Mouse (Mus musculus): ENCODE results near the gene Zbtb40. TPM values are rescaled to one million over a fixed set of nuclear protein-coding genes. Genes with fewer than 3 reads are reported as not detected.

Zbtb40 gene
- polyA plus RNA-seq, 1 experiment from 2014 or later, result 4.1 TPM

- no peak for ATAC-seq (ENCODE audit: low read depth)
- Histone ChIP-seq H3K4me2 (ENCODE audit: low read depth, low read length) (no peak overlapping the region), H3K27ac (replicated peaks; ENCODE audit: low read depth, low read length) (no peak overlapping the region), H3K9me3 (ENCODE audit: control insufficient read depth, low read length) (no peaks in the 10 kb centered on the region), H3K9ac (ENCODE audit: low read depth, low read length) (no peak overlapping the region), H3K36me3 (ENCODE audit: control insufficient read depth, insufficient read depth, low read length) (peaks cover 22% of the 10 kb centered on the region), H3K27me3 (replicated peaks; ENCODE audit: control insufficient read depth, insufficient read depth, low read length) (no peaks in the 10 kb centered on the region), H3K4me1 (ENCODE audit: control insufficient read depth, insufficient read depth, low read length) (no peaks in the 10 kb centered on the region), H3K4me3 (ENCODE audit: low read depth, low read length) (no peak overlapping the region)
- no peak for DNase-seq (ENCODE audit: low spot score)
- 67% methylated on average over 3 of the region's 3 CpGs for WGBS
Observed at GRCm38 (mm10) chr4:137001825-137002224, 46.8 kb downstream of the Zbtb40 start.

GRCm38 (mm10) chr4:137001020-137001419 lies 47.6 kb downstream of the Zbtb40 start:
- Histone ChIP-seq H3K36me3 (ENCODE audit: control insufficient read depth, insufficient read depth, low read length) (peaks cover 23% of the 10 kb centered on the region), H3K27me3 (replicated peaks; ENCODE audit: control insufficient read depth, insufficient read depth, low read length) (no peaks in the 10 kb centered on the region), H3K4me2 (ENCODE audit: low read depth, low read length) (no peak overlapping the region), H3K4me1 (ENCODE audit: control insufficient read depth, insufficient read depth, low read length) (no peaks in the 10 kb centered on the region), H3K9ac (ENCODE audit: low read depth, low read length) (no peak overlapping the region), H3K27ac (replicated peaks; ENCODE audit: low read depth, low read length) (no peak overlapping the region), H3K4me3 (ENCODE audit: low read depth, low read length) (no peak overlapping the region), H3K9me3 (ENCODE audit: control insufficient read depth, low read length) (no peaks in the 10 kb centered on the region)
- no peak for ATAC-seq (ENCODE audit: low read depth)
- 90% methylated on average over 7 of the region's 7 CpGs for WGBS
- no peak for DNase-seq (ENCODE audit: low spot score)

- WGBS, result 90% methylated on average over 7 of the region's 7 CpGs
- H3K9me3 ChIP-seq (ENCODE audit: control insufficient read depth, low read length), result no peaks in the 10 kb centered on the region
- no peaks in the 10 kb centered on the region for H3K27me3 ChIP-seq (replicated peaks; ENCODE audit: control insufficient read depth, insufficient read depth, low read length)
- H3K4me3 ChIP-seq (ENCODE audit: low read depth, low read length), result no peak overlapping the region
- no peak overlapping the region for H3K4me2 ChIP-seq (ENCODE audit: low read depth, low read length)
- no peaks in the 10 kb centered on the region for H3K4me1 ChIP-seq (ENCODE audit: control insufficient read depth, insufficient read depth, low read length)
- no peak overlapping the region for H3K27ac ChIP-seq (replicated peaks; ENCODE audit: low read depth, low read length)
- ATAC-seq (ENCODE audit: low read depth) (no peak), DNase-seq (ENCODE audit: low spot score) (no peak)
- peaks cover 46% of the 10 kb centered on the region for H3K36me3 ChIP-seq (ENCODE audit: control insufficient read depth, insufficient read depth, low read length)
- H3K9ac ChIP-seq (ENCODE audit: low read depth, low read length), result no peak overlapping the region
Observed at GRCm38 (mm10) chr4:136998371-136998770, 50.2 kb downstream of the Zbtb40 start.

- no peaks in the 10 kb centered on the region for H3K9me3 ChIP-seq (ENCODE audit: control insufficient read depth, low read length)
- H3K9ac ChIP-seq (ENCODE audit: low read depth, low read length), result no peak overlapping the region
- 91% methylated on average over 12 of the region's 12 CpGs for WGBS
- H3K4me3 ChIP-seq (ENCODE audit: low read depth, low read length), result no peak overlapping the region
- no peak overlapping the region for H3K27ac ChIP-seq (replicated peaks; ENCODE audit: low read depth, low read length)
- peaks cover 46% of the 10 kb centered on the region for H3K36me3 ChIP-seq (ENCODE audit: control insufficient read depth, insufficient read depth, low read length)
- H3K4me1 ChIP-seq (ENCODE audit: control insufficient read depth, insufficient read depth, low read length), result no peaks in the 10 kb centered on the region
- ATAC-seq (ENCODE audit: low read depth) (no peak), DNase-seq (ENCODE audit: low spot score) (no peak)
- no peak overlapping the region for H3K4me2 ChIP-seq (ENCODE audit: low read depth, low read length)
- H3K27me3 ChIP-seq (replicated peaks; ENCODE audit: control insufficient read depth, insufficient read depth, low read length), result no peaks in the 10 kb centered on the region
Observed at GRCm38 (mm10) chr4:136997723-136998345, 50.8 kb downstream of the Zbtb40 start.

- DNase-seq (ENCODE audit: low spot score), result no peak
- Histone ChIP-seq H3K27me3 (replicated peaks; ENCODE audit: control insufficient read depth, insufficient read depth, low read length) (no peaks in the 10 kb centered on the region), H3K4me3 (ENCODE audit: low read depth, low read length) (no peak overlapping the region), H3K9ac (ENCODE audit: low read depth, low read length) (no peak overlapping the region), H3K36me3 (ENCODE audit: control insufficient read depth, insufficient read depth, low read length) (peaks cover 46% of the 10 kb centered on the region), H3K4me1 (ENCODE audit: control insufficient read depth, insufficient read depth, low read length) (no peaks in the 10 kb centered on the region), H3K4me2 (ENCODE audit: low read depth, low read length) (no peak overlapping the region), H3K9me3 (ENCODE audit: control insufficient read depth, low read length) (no peaks in the 10 kb centered on the region), H3K27ac (replicated peaks; ENCODE audit: low read depth, low read length) (no peak overlapping the region)
- no peak for ATAC-seq (ENCODE audit: low read depth)
- 69% methylated on average over 7 of the region's 7 CpGs for WGBS
Observed at GRCm38 (mm10) chr4:136996933-136997332, 51.7 kb downstream of the Zbtb40 start.

GRCm38 (mm10) chr4:136995361-136995760 lies 53.2 kb downstream of the Zbtb40 start:
- Histone ChIP-seq H3K36me3 (ENCODE audit: control insufficient read depth, insufficient read depth, low read length) (peaks cover 46% of the 10 kb centered on the region), H3K4me1 (ENCODE audit: control insufficient read depth, insufficient read depth, low read length) (no peaks in the 10 kb centered on the region), H3K9me3 (ENCODE audit: control insufficient read depth, low read length) (no peaks in the 10 kb centered on the region), H3K4me3 (ENCODE audit: low read depth, low read length) (no peak overlapping the region), H3K27ac (replicated peaks; ENCODE audit: low read depth, low read length) (no peak overlapping the region), H3K4me2 (ENCODE audit: low read depth, low read length) (no peak overlapping the region), H3K27me3 (replicated peaks; ENCODE audit: control insufficient read depth, insufficient read depth, low read length) (no peaks in the 10 kb centered on the region), H3K9ac (ENCODE audit: low read depth, low read length) (no peak overlapping the region)
- no peak for DNase-seq (ENCODE audit: low spot score)
- WGBS, result 91% methylated on average over 14 of the region's 14 CpGs
- no peak for ATAC-seq (ENCODE audit: low read depth)

GRCm38 (mm10) chr4:136981993-136982695 lies 66.5 kb downstream of the Zbtb40 start:
- no peaks in the 10 kb centered on the region for H3K9me3 ChIP-seq (ENCODE audit: control insufficient read depth, low read length)
- H3K27me3 ChIP-seq (replicated peaks; ENCODE audit: control insufficient read depth, insufficient read depth, low read length), result no peaks in the 10 kb centered on the region
- DNase-seq (ENCODE audit: low spot score) (no peak), ATAC-seq (ENCODE audit: low read depth) (no peak)
- H3K4me3 ChIP-seq (ENCODE audit: low read depth, low read length), result no peak overlapping the region
- H3K4me2 ChIP-seq (ENCODE audit: low read depth, low read length), result no peak overlapping the region
- H3K27ac ChIP-seq (replicated peaks; ENCODE audit: low read depth, low read length), result no peak overlapping the region
- 62% methylated on average over 9 of the region's 9 CpGs for WGBS
- peaks cover 4% of the 10 kb centered on the region; the same call in 1 of the 2 replicates for H3K36me3 ChIP-seq (ENCODE audit: control insufficient read depth, insufficient read depth, low read length)
- no peak overlapping the region for H3K9ac ChIP-seq (ENCODE audit: low read depth, low read length)
- H3K4me1 ChIP-seq (ENCODE audit: control insufficient read depth, insufficient read depth, low read length), result no peaks in the 10 kb centered on the region

- peak; percentile 78 for DNase-seq (ENCODE audit: low spot score)
- WGBS, result 8% methylated on average over 12 of the region's 12 CpGs
- no peaks in the 10 kb centered on the region for H3K27me3 ChIP-seq (replicated peaks; ENCODE audit: control insufficient read depth, insufficient read depth, low read length)
- H3K9ac ChIP-seq (ENCODE audit: low read depth, low read length), result no peak overlapping the region
- H3K4me2 ChIP-seq (ENCODE audit: low read depth, low read length), result no peak overlapping the region
- peak; percentile 48; the same call in 1 of the 2 replicates for ATAC-seq (ENCODE audit: low read depth)
- H3K4me1 ChIP-seq (ENCODE audit: control insufficient read depth, insufficient read depth, low read length), result no peaks in the 10 kb centered on the region
- no peak overlapping the region for H3K4me3 ChIP-seq (ENCODE audit: low read depth, low read length)
- no peak overlapping the region for H3K27ac ChIP-seq (replicated peaks; ENCODE audit: low read depth, low read length)
- no peaks in the 10 kb centered on the region for H3K36me3 ChIP-seq (ENCODE audit: control insufficient read depth, insufficient read depth, low read length)
- H3K9me3 ChIP-seq (ENCODE audit: control insufficient read depth, low read length), result no peaks in the 10 kb centered on the region
Observed at GRCm38 (mm10) chr4:136981347-136981746, 67.3 kb downstream of the Zbtb40 start.

- Histone ChIP-seq H3K36me3 (ENCODE audit: control insufficient read depth, insufficient read depth, low read length) (no peaks in the 10 kb centered on the region), H3K9me3 (ENCODE audit: control insufficient read depth, low read length) (no peaks in the 10 kb centered on the region), H3K4me1 (ENCODE audit: control insufficient read depth, insufficient read depth, low read length) (no peaks in the 10 kb centered on the region), H3K4me3 (ENCODE audit: low read depth, low read length) (no peak overlapping the region), H3K27ac (replicated peaks; ENCODE audit: low read depth, low read length) (no peak overlapping the region), H3K9ac (ENCODE audit: low read depth, low read length) (no peak overlapping the region), H3K4me2 (ENCODE audit: low read depth, low read length) (no peak overlapping the region), H3K27me3 (replicated peaks; ENCODE audit: control insufficient read depth, insufficient read depth, low read length) (no peaks in the 10 kb centered on the region)
- ATAC-seq (ENCODE audit: low read depth) (no peak), DNase-seq (ENCODE audit: low spot score) (no peak)
- WGBS, result 70% methylated on average over 4 of the region's 4 CpGs
Observed at GRCm38 (mm10) chr4:136980921-136981320, 67.7 kb downstream of the Zbtb40 start.

All from embryonic facial prominence, embryonic 14.5 days (tissue).